Mouse (Mus musculus) heart, adult 2 months (tissue): ENCODE results near the gene Olfr153.

Source experiments
- CTCF ChIP-seq: fragments of 200-600 bp; IDR thresholded peaks from 2 replicates; pipeline ENCODE4 v1.8.1; 2022; ENCODE audit warnings: antibody characterized with exemption, mild to moderate bottlenecking, moderate library complexity
- POLR2A ChIP-seq: fragments of 200-500 bp; IDR thresholded peaks from 2 replicates; pipeline ENCODE4 v1.6.1; 2011; ENCODE audit warnings: mild to moderate bottlenecking, low read depth, low read length, control low read depth; ENCODE audit not compliant: insufficient read depth

DNA sequence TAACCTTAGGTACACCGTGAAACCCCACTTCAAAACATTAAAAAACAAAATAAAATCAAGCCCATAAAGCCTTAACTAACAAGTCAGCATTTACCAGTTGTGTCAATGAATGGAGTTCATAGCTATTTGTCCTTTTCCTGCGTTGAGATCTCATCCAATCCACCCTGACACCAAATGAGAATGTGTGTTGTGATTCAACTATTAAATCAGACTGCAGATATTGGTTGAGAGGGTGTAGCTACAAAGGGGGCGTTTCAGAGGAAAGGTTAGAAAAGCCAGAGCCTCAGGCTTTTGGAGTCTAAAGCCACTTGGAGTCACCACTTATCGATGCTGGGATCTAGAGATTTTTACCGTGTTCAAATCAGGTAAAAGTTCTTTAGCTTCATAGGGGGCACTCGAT, 25.3 kb upstream of the Olfr153 start, which contains the start of gene Pramel6:
- TF ChIP-seq POLR2A: no peak
- TF ChIP-seq CTCF: no peak
